Mouse (Mus musculus) thymus, postnatal 0 days (tissue): ENCODE data around the gene Prss30. TPM values are rescaled to one million over a fixed set of nuclear protein-coding genes. Genes with fewer than 3 reads are reported as not detected.
"Not testable (repeated sequence)": the region's sequence is repeated elsewhere in the genome, so short reads cannot be mapped to it uniquely, and the experiment has no call there.

Experiments used
- DNase-seq: peaks from one replicate; pipeline ENCODE4 v3.0.0-alpha.2; 2015; ENCODE audit warnings: low spot score
- polyA plus RNA-seq: library from polyadenylated mRNA; unstranded; fragments of >200 nt; fragmentation: Nextera tagmentation; extraction: Ambion mirVana; gene quantifications from 2 replicates; pipeline ENCODE4 v1.2.1, GENCODE M21; 2015

The Prss30 gene
- polyA plus RNA-seq, 1 experiment from 2014 or later: 0.65 TPM

- DNase-seq: no peak
Measured at GRCm38 (mm10) chr17:23989802-23990201, 9.4 kb upstream of the Prss30 start.

DNA sequence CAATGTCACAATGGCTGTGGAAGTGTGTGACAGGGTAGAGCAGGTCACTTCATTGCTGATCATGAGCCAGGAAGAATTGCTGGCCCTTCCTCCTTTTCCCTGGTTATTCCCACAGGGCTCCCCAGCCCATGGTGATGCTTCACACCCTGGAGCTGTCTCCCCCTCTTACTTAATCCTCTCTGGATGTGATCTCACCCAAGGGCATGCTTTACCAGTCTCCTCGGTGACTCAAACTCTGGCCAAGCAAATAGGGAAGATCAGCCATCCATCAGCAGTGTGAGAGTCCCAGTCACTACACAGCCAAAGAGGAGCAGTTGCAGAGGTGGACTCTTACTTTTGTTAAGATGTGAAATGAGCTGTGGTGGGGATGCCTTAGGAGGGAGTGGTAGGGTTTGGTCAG lies 4.6 kb upstream of the Prss30 start:
- no peak for DNase-seq

DNA sequence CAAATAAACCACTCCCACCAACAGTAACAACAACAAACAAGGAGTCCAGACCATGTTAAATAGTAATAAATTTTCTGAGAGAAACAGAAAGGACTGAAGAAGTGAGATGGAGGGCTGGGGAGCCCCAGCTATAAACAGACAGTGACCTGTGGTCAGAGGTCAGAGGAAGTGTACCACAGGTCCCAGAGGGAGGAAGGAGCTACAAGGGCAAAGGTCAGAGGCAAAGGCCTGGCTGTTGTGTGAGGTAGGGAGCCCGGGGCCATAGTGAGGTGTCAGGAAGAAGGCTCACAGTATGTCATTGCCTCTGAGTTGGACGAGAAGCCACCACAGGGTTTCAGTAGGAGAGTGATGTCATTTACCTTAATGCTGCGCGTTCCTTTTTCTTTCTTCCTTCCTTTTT lies 2.5 kb upstream of the Prss30 start:
- no peak for DNase-seq

DNA sequence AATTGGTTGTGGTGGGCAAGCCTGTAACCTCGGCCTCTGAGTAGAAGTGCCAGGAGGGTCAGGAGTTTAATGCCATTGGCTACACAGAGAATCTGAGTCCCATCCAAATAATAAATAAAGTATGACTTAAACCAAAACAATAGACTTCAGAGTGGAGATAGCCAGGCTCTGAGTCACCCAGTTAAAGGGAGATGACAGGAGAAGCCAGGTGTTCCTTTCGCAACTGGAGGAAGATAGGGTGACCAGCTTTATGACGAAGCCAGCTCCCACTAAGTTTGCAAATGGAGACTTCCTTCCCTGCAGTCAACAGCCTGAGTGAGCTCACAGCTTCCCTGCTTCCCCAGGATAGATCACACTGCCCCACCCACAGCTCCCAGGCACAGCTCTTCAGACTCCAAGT lies 895 bp downstream of the Prss30 start:
- no peak for DNase-seq

GRCm38 (mm10) chr17:23976665-23977064 lies 3.7 kb downstream of the Prss30 start:
- no peak for DNase-seq

DNA sequence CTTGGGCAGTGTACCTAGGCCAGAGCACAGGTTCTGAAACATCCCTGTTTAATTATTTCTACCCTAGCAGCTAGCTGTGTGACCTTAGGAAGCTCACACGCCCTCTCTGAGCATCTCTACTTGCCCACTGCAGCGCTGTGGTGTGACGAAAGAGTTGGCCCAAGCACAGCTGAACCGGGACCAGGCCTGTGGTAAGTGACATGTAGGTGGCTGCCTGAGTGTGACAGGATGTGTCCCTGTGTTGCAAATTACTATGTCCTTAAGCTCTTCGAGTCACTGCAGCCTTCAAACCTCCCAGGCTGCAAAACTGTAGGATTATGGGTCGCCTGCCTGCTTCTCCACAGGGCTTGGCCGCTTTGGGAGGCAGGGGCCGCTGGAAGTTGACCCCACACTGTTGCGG lies 9.1 kb downstream of the Prss30 start:
- no peak for DNase-seq

GRCm38 (mm10) chr17:23969231-23969630 lies 11.1 kb downstream of the Prss30 start:
- DNase-seq: peak; percentile 73

- peak; percentile 46 for DNase-seq
Measured at GRCm38 (mm10) chr17:23968780-23969179, 11.6 kb downstream of the Prss30 start.

- DNase-seq: no peak
Measured at GRCm38 (mm10) chr17:23966658-23967401, 13.5 kb downstream of the Prss30 start.

DNA sequence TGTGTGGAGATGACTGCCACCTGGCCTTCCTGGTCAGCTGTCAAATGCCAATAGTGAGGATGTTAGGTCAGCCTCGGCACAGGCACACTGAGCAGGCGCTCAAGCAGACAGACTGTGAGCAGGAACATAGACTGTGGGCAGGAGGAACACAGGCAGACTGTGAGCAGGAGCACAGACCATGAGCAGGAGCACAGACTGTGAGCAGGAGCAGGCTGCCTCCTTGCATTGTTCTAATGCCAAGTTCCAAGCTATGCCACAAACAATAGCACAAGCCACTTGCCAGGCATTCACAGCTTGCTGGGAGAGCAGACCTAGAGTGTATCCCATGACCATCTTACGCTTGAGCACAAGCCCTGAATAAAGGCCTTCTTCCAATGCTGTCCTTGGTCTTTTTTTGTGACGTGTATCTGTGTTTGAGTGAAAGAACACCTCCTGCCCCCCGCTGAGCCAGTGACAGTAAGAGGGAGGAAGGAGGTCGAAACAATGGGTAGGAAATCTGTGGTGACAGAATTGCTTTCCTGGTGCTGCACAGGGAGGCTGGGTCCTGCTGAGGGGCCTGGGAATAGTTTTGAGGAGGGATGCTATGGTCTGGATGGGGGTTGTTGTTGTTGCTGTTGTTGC lies 14.5 kb downstream of the Prss30 start:
- no peak for DNase-seq

GRCm38 (mm10) chr17:23961573-23962122 lies 18.7 kb downstream of the Prss30 start:
- DNase-seq: no peak

DNA sequence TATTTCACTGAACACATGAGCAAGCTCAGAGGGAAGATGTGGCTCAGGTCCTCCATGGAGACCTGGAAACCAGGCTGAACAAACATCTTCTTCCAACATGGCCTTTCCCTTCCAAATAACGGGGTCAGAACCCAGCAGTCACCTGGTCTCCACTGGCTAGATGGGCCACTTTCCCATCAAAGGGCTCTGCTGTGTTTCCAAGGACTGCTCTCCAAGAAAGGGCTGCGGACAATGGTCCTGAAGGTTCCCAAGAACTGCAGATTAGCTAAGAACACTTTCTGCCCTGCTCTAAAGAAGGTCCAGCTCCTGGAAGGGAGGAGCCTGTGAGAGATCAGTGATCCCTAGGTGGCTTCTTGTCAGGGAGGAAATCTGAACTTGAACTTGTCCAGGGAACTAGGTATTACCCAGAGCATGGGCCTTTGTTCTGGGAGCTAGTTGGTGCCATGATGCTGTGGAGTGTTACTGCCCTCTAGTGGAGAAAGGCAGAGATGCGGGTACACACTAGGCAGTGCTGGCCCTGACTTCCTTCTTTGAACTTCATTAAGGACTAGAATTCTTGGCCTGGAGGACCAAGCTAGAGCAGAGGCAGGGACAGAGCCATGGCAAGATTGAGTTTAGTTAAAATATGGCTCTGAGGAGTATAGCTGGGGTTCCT lies 20.2 kb downstream of the Prss30 start:
- DNase-seq: peak; percentile 83

DNA sequence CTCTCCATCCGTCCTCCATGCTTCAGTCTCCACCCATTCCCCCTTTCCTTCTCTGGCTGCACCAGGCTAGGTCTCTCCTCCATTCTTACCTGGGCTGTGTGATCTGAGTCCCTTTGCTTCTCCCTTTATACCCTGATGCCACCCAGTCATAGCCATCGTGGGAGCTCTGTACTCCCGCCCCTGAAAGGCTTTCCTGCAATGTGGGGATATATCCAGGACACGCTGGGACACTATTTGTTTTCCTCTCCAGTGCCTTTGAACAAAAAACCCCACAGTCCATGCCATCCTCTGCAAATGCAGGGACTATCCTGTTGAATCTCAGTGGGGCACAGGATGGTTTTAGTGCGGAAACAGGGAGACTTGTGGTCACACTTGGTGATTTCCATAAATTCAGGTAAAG lies 25.2 kb downstream of the Prss30 start, which contains the start of gene Sbpl:
Gene Sbpl (minus strand): TSS at position 101 of the 400 bp plus-strand sequence.
- DNase-seq: no peak

GRCm38 (mm10) chr17:23950828-23951227 lies 29.5 kb downstream of the Prss30 start:
- not testable (repeated sequence) for DNase-seq

- no peak for DNase-seq
Measured at GRCm38 (mm10) chr17:23949068-23949467, 31.3 kb downstream of the Prss30 start.

DNA sequence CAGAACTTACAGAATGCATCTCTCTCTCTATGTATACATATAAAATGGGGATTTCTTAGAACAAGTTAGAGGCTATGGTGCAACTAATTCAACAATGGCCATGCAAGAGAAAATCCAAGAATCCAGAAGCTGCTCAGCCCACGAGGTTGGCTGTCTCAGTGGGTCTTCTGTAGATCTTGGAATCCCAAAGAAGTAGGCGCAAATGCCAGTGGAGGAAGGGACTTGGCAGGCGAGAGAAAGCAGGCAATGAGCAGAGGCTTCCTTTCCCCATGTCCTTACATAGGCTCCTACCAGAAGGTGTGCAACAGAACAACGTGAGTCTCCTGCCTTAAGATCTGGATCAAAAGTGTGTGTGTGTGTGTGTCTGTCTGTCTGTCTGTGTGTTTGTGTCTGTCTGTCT lies 32.9 kb downstream of the Prss30 start:
- DNase-seq: not testable (repeated sequence)

- DNase-seq: no peak
Measured at GRCm38 (mm10) chr17:23941372-23941771, 39.0 kb downstream of the Prss30 start, which contains the start of gene Sbp. Gene Sbp, plus strand, starts transcription at chr17:23941672.

- DNase-seq: no peak
Measured at GRCm38 (mm10) chr17:23931157-23931556, 49.2 kb downstream of the Prss30 start.

GRCm38 (mm10) chr17:23925090-23925493 lies 55.3 kb downstream of the Prss30 start:
- peak; percentile 23 for DNase-seq

DNA sequence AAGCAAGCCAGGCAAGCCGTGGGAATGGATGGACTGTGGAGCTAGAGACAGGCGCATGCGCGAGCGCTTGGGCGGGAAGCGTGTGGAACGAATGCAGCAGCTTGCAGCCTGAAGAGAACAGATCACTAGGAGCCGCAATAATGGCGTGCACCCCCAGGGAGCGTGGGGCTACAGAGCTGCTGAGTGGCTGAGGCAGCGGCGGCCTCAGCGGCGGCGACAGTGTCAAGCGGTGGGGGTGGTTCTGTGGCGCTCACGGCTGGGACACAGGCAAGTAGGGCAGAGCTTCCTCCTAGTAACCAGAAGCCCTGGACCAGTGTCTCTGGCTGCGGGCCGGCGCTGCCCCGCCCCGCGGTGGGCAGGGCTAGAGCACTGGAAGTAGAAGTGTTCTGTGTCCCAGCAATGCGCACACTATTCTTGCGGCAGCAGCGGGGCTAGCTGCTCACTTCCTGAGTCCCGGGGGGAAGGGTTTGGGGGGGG lies 55.8 kb downstream of the Prss30 start:
- peak; percentile 83 for DNase-seq
